Mouse (Mus musculus): ENCODE measurements around the gene Tmem214. TPM values are rescaled to one million over a fixed set of nuclear protein-coding genes. Genes with fewer than 3 reads are reported as not detected.

Tmem214 gene
- 85.7 and 93.7 TPM in 2 replicates for polyA plus RNA-seq (2015; fragmentation: Nextera tagmentation; extraction: Ambion mirVana)

GRCm38 (mm10) chr5:30867712-30868111 lies at the start of gene Tmem214:
TSS of gene Tmem214 (plus strand) at chr5:30868012.
- WGBS = 95% methylated on average over 3 of the region's 3 CpGs
- no peak for ATAC-seq (ENCODE audit: insufficient read depth, low FRiP score)
- no peaks in the 10 kb centered on the region for H3K9me3 ChIP-seq (replicated peaks; ENCODE audit: control insufficient read depth, low read length)
- H3K27ac ChIP-seq (ENCODE audit: low read length) = no peak within 1 kb of the TSS
- H3K9ac ChIP-seq (ENCODE audit: low read length) = peak within 1 kb of the TSS; percentile 96; the same call in 1 of the 2 replicates
- 0 out of 2 replicates have a peak within 1 kb of the TSS, but pooled peaks have one; percentile 54 for H3K4me2 ChIP-seq (ENCODE audit: low read depth, low read length)
- H3K4me3 ChIP-seq (replicated peaks; ENCODE audit: low read length) = no peak within 1 kb of the TSS
- peaks cover under 1% of the 10 kb centered on the region; the same call in 1 of the 2 replicates for H3K36me3 ChIP-seq (ENCODE audit: control insufficient read depth, insufficient read depth, low read length)
- H3K27me3 ChIP-seq (ENCODE audit: control insufficient read depth, insufficient read depth, low read length) = no peaks in the 10 kb centered on the region
- peaks cover 10% of the 10 kb centered on the region for H3K4me1 ChIP-seq (ENCODE audit: control insufficient read depth, insufficient read depth, low read length)

DNA sequence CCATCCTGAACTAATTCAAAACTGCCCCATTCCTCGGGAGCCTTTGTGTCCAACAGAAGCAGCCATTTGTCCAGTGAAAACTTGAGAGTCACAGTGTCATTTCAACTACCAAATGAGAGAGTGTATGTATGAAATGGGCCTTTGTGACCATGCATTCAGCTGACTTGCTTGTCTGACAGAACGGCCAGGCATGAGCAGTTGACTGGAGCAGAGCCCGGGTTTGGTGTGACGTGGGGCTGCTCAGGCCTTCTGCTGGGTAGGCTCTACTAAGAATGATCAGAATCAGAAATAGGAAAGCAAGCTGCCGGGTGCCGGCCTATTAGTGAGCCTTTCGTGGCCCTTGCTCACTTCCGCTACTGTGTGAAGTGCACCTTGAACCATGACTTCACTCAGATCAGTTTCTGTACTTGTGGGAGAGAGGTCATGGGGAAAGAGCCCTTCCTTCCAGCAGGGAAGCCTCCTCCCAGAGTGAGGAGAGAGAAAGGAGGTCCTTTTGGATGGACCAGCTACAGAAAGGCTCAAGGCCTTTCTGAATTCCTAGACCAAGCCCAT lies 49.0 kb upstream of the Tmem214 start:
- no peak for ATAC-seq (ENCODE audit: insufficient read depth, low FRiP score)
- no peak overlapping the region for H3K27ac ChIP-seq (ENCODE audit: low read length)
- no peak overlapping the region for H3K4me2 ChIP-seq (ENCODE audit: low read depth, low read length)

GRCm38 (mm10) chr5:30822689-30823088 lies 45.1 kb upstream of the Tmem214 start:
- no peaks in the 10 kb centered on the region for H3K36me3 ChIP-seq (ENCODE audit: control insufficient read depth, insufficient read depth, low read length)
- H3K9me3 ChIP-seq (replicated peaks; ENCODE audit: control insufficient read depth, low read length) = no peaks in the 10 kb centered on the region
- no peaks in the 10 kb centered on the region for H3K27me3 ChIP-seq (ENCODE audit: control insufficient read depth, insufficient read depth, low read length)
- WGBS = 85% methylated on average over 5 of the region's 5 CpGs
- H3K27ac ChIP-seq (ENCODE audit: low read length) = no peak overlapping the region
- H3K4me1 ChIP-seq (ENCODE audit: control insufficient read depth, insufficient read depth, low read length) = no peaks in the 10 kb centered on the region
- no peak overlapping the region for H3K4me3 ChIP-seq (replicated peaks; ENCODE audit: low read length)
- H3K9ac ChIP-seq (ENCODE audit: low read length) = no peak overlapping the region
- H3K4me2 ChIP-seq (ENCODE audit: low read depth, low read length) = no peak overlapping the region
- no peak for ATAC-seq (ENCODE audit: insufficient read depth, low FRiP score)

More for the DNA sequence above, 49.0 kb upstream of the Tmem214 start:
- no peaks in the 10 kb centered on the region for H3K36me3 ChIP-seq (ENCODE audit: control insufficient read depth, insufficient read depth, low read length)
- no peak overlapping the region for H3K9ac ChIP-seq (ENCODE audit: low read length)
- H3K27me3 ChIP-seq (ENCODE audit: control insufficient read depth, insufficient read depth, low read length) = no peaks in the 10 kb centered on the region
- peaks cover 14% of the 10 kb centered on the region for H3K4me1 ChIP-seq (ENCODE audit: control insufficient read depth, insufficient read depth, low read length)
- H3K9me3 ChIP-seq (replicated peaks; ENCODE audit: control insufficient read depth, low read length) = no peaks in the 10 kb centered on the region
- 87% methylated on average over 8 of the region's 8 CpGs for WGBS
- no peak overlapping the region for H3K4me3 ChIP-seq (replicated peaks; ENCODE audit: low read length)

DNA sequence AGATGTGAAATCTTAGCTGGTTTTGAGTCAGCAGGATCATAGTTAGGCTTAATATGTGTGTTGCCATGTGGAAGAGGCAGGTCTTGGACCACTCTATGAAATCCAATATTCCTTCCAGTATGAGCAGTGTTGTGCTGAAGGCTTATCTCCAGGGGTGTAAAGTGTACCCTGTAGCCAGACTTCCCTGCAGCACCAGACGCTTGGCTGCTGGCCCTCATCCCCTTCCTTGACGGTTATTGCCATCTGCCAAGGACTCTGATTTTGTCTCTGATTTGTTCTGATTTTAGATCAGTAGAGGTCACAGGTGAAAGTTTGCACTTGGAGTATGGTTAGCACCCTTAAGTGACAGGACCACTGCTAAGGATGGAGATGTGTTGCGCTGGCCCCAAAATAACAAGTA lies 44.7 kb upstream of the Tmem214 start:
- H3K27me3 ChIP-seq (ENCODE audit: control insufficient read depth, insufficient read depth, low read length) = no peaks in the 10 kb centered on the region
- no peak overlapping the region for H3K4me3 ChIP-seq (replicated peaks; ENCODE audit: low read length)
- H3K27ac ChIP-seq (ENCODE audit: low read length) = no peak overlapping the region
- H3K9me3 ChIP-seq (replicated peaks; ENCODE audit: control insufficient read depth, low read length) = no peaks in the 10 kb centered on the region
- WGBS = 86% methylated on average over 3 of the region's 3 CpGs
- H3K36me3 ChIP-seq (ENCODE audit: control insufficient read depth, insufficient read depth, low read length) = no peaks in the 10 kb centered on the region
- H3K4me2 ChIP-seq (ENCODE audit: low read depth, low read length) = no peak overlapping the region
- no peak overlapping the region for H3K9ac ChIP-seq (ENCODE audit: low read length)
- H3K4me1 ChIP-seq (ENCODE audit: control insufficient read depth, insufficient read depth, low read length) = no peaks in the 10 kb centered on the region
- no peak for ATAC-seq (ENCODE audit: insufficient read depth, low FRiP score)

GRCm38 (mm10) chr5:30824124-30824988 lies 43.5 kb upstream of the Tmem214 start:
- Histone ChIP-seq H3K9me3 (replicated peaks; ENCODE audit: control insufficient read depth, low read length) (no peaks in the 10 kb centered on the region), H3K4me2 (ENCODE audit: low read depth, low read length) (no peak overlapping the region), H3K4me3 (replicated peaks; ENCODE audit: low read length) (no peak overlapping the region), H3K9ac (ENCODE audit: low read length) (no peak overlapping the region), H3K27ac (ENCODE audit: low read length) (no peak overlapping the region), H3K4me1 (ENCODE audit: control insufficient read depth, insufficient read depth, low read length) (no peaks in the 10 kb centered on the region), H3K36me3 (ENCODE audit: control insufficient read depth, insufficient read depth, low read length) (no peaks in the 10 kb centered on the region), H3K27me3 (ENCODE audit: control insufficient read depth, insufficient read depth, low read length) (no peaks in the 10 kb centered on the region)
- 88% methylated on average over 11 of the region's 11 CpGs for WGBS
- ATAC-seq (ENCODE audit: insufficient read depth, low FRiP score) = no peak

DNA sequence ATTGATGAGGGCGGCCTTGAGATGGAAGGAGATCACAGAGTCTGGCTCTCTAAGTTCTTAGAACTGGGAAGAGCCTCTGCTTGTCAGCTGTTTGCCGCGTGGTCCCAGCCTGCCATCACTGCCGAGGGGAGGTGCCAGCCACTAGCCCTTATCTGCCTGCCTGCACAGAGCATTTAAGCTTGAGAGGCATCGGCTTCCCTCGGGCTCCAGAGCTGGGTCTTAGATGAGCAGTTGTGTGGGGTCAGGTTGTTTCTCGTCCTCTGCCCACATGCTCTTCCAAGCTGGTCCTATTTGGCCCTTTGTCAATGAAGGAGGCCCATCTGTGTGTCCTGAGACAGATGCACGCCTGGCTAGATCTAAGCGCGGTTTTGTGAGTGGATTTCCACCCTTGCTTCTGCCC lies 42.6 kb upstream of the Tmem214 start:
- H3K4me1 ChIP-seq (ENCODE audit: control insufficient read depth, insufficient read depth, low read length) = no peaks in the 10 kb centered on the region
- 64% methylated on average over 10 of the region's 10 CpGs for WGBS
- H3K4me3 ChIP-seq (replicated peaks; ENCODE audit: low read length) = no peak overlapping the region
- ATAC-seq (ENCODE audit: insufficient read depth, low FRiP score) = no peak
- H3K9me3 ChIP-seq (replicated peaks; ENCODE audit: control insufficient read depth, low read length) = no peaks in the 10 kb centered on the region
- H3K36me3 ChIP-seq (ENCODE audit: control insufficient read depth, insufficient read depth, low read length) = no peaks in the 10 kb centered on the region
- H3K27ac ChIP-seq (ENCODE audit: low read length) = no peak overlapping the region
- no peak overlapping the region for H3K4me2 ChIP-seq (ENCODE audit: low read depth, low read length)
- H3K27me3 ChIP-seq (ENCODE audit: control insufficient read depth, insufficient read depth, low read length) = no peaks in the 10 kb centered on the region
- no peak overlapping the region for H3K9ac ChIP-seq (ENCODE audit: low read length)

- Histone ChIP-seq H3K27me3 (ENCODE audit: control insufficient read depth, insufficient read depth, low read length) (no peaks in the 10 kb centered on the region), H3K4me1 (ENCODE audit: control insufficient read depth, insufficient read depth, low read length) (no peaks in the 10 kb centered on the region), H3K4me2 (ENCODE audit: low read depth, low read length) (no peak overlapping the region), H3K9ac (ENCODE audit: low read length) (0 out of 2 replicates have a peak overlapping the region, but pooled peaks have one; percentile 7), H3K27ac (ENCODE audit: low read length) (no peak overlapping the region), H3K9me3 (replicated peaks; ENCODE audit: control insufficient read depth, low read length) (no peaks in the 10 kb centered on the region), H3K4me3 (replicated peaks; ENCODE audit: low read length) (no peak overlapping the region), H3K36me3 (ENCODE audit: control insufficient read depth, insufficient read depth, low read length) (no peaks in the 10 kb centered on the region)
- WGBS = 70% methylated on average over 6 of the region's 6 CpGs
- ATAC-seq (ENCODE audit: insufficient read depth, low FRiP score) = no peak
These were observed 42.0 kb upstream of the Tmem214 start for GRCm38 (mm10) chr5:30825821-30826220.

DNA sequence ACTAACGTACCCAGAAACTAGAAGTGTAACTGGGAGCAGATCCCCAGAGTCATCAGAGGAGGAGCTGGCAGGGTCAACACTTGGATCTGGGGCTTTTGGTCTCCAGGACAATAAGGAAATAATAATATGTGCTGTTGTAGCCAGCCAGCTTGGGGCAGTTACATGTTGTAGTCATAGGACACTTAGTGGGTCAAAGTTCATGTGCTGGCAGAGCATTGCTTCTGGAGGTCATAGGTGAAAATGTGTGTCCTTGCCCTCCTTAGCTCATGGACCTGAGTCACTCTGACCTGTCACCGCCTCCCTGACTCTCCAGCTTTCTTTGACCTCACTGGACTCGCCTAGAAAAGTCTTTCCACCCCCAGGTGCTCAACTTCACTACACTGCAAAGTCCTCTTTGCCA lies 34.4 kb upstream of the Tmem214 start:
- Histone ChIP-seq H3K9ac (ENCODE audit: low read length) (no peak overlapping the region), H3K36me3 (ENCODE audit: control insufficient read depth, insufficient read depth, low read length) (no peaks in the 10 kb centered on the region), H3K4me1 (ENCODE audit: control insufficient read depth, insufficient read depth, low read length) (no peaks in the 10 kb centered on the region), H3K27ac (ENCODE audit: low read length) (no peak overlapping the region), H3K9me3 (replicated peaks; ENCODE audit: control insufficient read depth, low read length) (no peaks in the 10 kb centered on the region), H3K27me3 (ENCODE audit: control insufficient read depth, insufficient read depth, low read length) (no peaks in the 10 kb centered on the region), H3K4me2 (ENCODE audit: low read depth, low read length) (no peak overlapping the region), H3K4me3 (replicated peaks; ENCODE audit: low read length) (no peak overlapping the region)
- 83% methylated on average over 3 of the region's 3 CpGs for WGBS
- ATAC-seq (ENCODE audit: insufficient read depth, low FRiP score) = no peak

GRCm38 (mm10) chr5:30839731-30840130 lies 28.1 kb upstream of the Tmem214 start:
- ATAC-seq (ENCODE audit: insufficient read depth, low FRiP score) = no peak
- H3K9ac ChIP-seq (ENCODE audit: low read length) = no peak overlapping the region
- H3K9me3 ChIP-seq (replicated peaks; ENCODE audit: control insufficient read depth, low read length) = no peaks in the 10 kb centered on the region
- no peak overlapping the region for H3K4me2 ChIP-seq (ENCODE audit: low read depth, low read length)
- no peaks in the 10 kb centered on the region for H3K27me3 ChIP-seq (ENCODE audit: control insufficient read depth, insufficient read depth, low read length)
- H3K36me3 ChIP-seq (ENCODE audit: control insufficient read depth, insufficient read depth, low read length) = no peaks in the 10 kb centered on the region
- no peak overlapping the region for H3K4me3 ChIP-seq (replicated peaks; ENCODE audit: low read length)
- no peak overlapping the region for H3K27ac ChIP-seq (ENCODE audit: low read length)
- H3K4me1 ChIP-seq (ENCODE audit: control insufficient read depth, insufficient read depth, low read length) = no peaks in the 10 kb centered on the region
- WGBS = 73% methylated on average over 2 of the region's 2 CpGs
